ENCODE assay signal across 15 mouse cellular contexts in the genomic region with DNA sequence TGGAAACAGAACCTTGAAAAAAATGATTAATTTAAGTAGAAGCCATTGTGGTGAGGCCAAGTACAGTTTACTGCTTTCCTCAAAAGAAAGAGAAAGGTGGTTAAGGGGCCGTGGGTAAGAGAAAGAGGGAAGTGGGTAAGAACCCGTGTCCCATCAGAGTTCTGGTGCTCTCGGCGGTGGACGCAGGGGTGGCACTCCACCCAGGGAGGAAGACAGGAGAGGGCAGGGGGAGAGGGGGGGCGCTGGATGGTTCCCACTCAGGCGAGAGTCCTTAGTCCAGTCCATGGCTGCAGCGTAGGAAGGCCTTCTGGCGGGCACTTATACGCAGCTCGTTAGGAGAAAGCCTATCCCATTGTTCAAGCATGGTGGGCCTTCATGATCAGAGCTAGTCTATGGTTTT.
"Had no signal": no experiment of that assay in that cellular context is flagged by ENCODE, and none has a peak within 500 bp of the region (broad histone marks: within the 10 kb centered on the region; RNA-seq: fewer than 3 reads in every experiment).

No protein-coding gene starts in this region.

- ATAC-seq: intestine, embryonic 15.5 days; liver, embryonic 12.5 days had no signal

- H3K9ac ChIP-seq: intestine, embryonic 15.5 days; limb, embryonic 12.5 days; liver, embryonic 12.5 days; lung, embryonic 15.5 days; neural tube, embryonic 12.5 days had no signal

- DNase-seq: kidney, adult 8-10 months; kidney, postnatal 25 days; lung, postnatal 14 days; midbrain, embryonic 14.5 days; retina, postnatal 1 day; right cerebral cortex, postnatal 4 days; spleen, adult 18-20 months; thymus, adult 2 months; thymus, postnatal 25 days had no signal

- H3K27ac ChIP-seq: intestine, embryonic 15.5 days; limb, embryonic 12.5 days; liver, embryonic 12.5 days; lung, embryonic 15.5 days; macrophage; neural tube, embryonic 12.5 days had no signal

- H3K4me1 ChIP-seq: intestine, embryonic 15.5 days; limb, embryonic 12.5 days; liver, embryonic 12.5 days; lung, embryonic 15.5 days; neural tube, embryonic 12.5 days had no signal

- H3K4me3 ChIP-seq: intestine, embryonic 15.5 days; limb, embryonic 12.5 days; liver, embryonic 12.5 days; lung, embryonic 15.5 days; neural tube, embryonic 12.5 days had no signal

- H3K36me3 ChIP-seq: intestine, embryonic 15.5 days; limb, embryonic 12.5 days; liver, embryonic 12.5 days; lung, embryonic 15.5 days; neural tube, embryonic 12.5 days had no signal

- H3K27me3 ChIP-seq: intestine, embryonic 15.5 days; limb, embryonic 12.5 days; liver, embryonic 12.5 days; lung, embryonic 15.5 days; neural tube, embryonic 12.5 days had no signal
